Comparison of ENCODE assay signal across 27 mouse cellular contexts in the genomic region with DNA sequence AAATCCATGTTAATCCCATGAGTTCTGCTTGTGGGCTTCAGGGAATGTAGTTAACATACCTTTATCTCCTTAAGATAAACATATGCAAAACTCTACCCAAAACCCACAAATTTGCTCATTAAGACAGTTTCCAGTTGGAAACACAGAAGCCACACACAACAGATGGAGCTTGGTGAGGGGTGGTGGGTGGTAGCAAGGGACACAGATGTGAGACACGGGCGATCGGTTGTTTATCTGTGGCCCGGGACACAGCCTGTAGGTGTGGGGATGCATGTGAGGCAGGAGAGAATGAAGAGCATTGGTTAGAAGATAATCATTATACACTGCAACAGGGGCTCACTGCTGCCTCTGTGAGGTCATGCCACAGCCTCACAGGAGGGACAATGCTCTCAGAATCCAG.
DNase-seq lines count a peak whose midpoint lies in the region; ATAC-seq and TF ChIP-seq lines count a peak whose summit lies in the region.
"Had no signal": no experiment of that assay in that cellular context is flagged by ENCODE, and none has a peak within 500 bp of the region (broad histone marks: within the 10 kb centered on the region; RNA-seq: fewer than 3 reads in every experiment).

No protein-coding gene starts in this region.

- DNase-seq in embryonic facial prominence, embryonic 10.5 days (ENCODE audit: low spot score): no peak
- DNase-seq in Patski (ENCODE audit: low read depth, low spot score): peak; percentile 17
- peak; percentile 67 to 72 for DNase-seq in layer of hippocampus, adult 8-10 months (ENCODE audit: low spot score in 2 of 2)
- peak; percentile 17 for DNase-seq in telencephalon, adult 2 months (ENCODE audit: low read depth, low spot score)
- DNase-seq in kidney, postnatal 36 days: no peak
- DNase-seq: adrenal gland, postnatal 14 days; cerebellum, adult 11-12 months; cerebellum, postnatal 14 days; gastrocnemius, postnatal 25 days; heart, adult 18-20 months; heart, postnatal 36 days; kidney, adult 8-10 months; liver, postnatal 0 days; lung, postnatal 36 days; retina, postnatal 1 day; thymus, postnatal 4 days had no signal

- no peak for ATAC-seq in embryonic facial prominence, embryonic 13.5 days (ENCODE audit: insufficient number of reproducible peaks, insufficient read depth, low FRiP score, low TSS enrichment, low read depth)
- ATAC-seq in Patski: no peak
- ATAC-seq in granulocyte monocyte progenitor cell, adult 5-6 weeks (replicated peaks; ENCODE audit: poor library complexity, severe bottlenecking): no peak
- ATAC-seq: forebrain, embryonic 14.5 days; intestine, embryonic 16.5 days; liver, embryonic 12.5 days; liver, postnatal 0 days; midbrain, embryonic 13.5 days had no signal

- H3K4me3 ChIP-seq in embryonic facial prominence, embryonic 13.5 days: no peak overlapping the region
- H3K4me3 ChIP-seq in embryonic facial prominence, embryonic 10.5 days: no peak overlapping the region
- H3K4me3 ChIP-seq: hindbrain, embryonic 12.5 days; limb, embryonic 13.5 days; liver, embryonic 12.5 days; midbrain, embryonic 13.5 days had no signal

- H3K4me2 ChIP-seq in embryonic facial prominence, embryonic 13.5 days: no peak overlapping the region
- H3K4me2 ChIP-seq: heart, embryonic 11.5 days; hindbrain, embryonic 12.5 days; limb, embryonic 13.5 days; liver, embryonic 12.5 days; midbrain, embryonic 13.5 days had no signal

- CTCF ChIA-PET in Patski (lab: Charles Lee): no interaction called here

- POLR2A ChIA-PET in Patski (lab: Charles Lee): no interaction called here

- WGBS in embryonic facial prominence, embryonic 13.5 days: 74% methylated on average over 4 of the region's 4 CpGs
- WGBS in embryonic facial prominence, embryonic 10.5 days: 88% methylated on average over 4 of the region's 4 CpGs

- no peaks in the 10 kb centered on the region for H3K36me3 ChIP-seq in embryonic facial prominence, embryonic 13.5 days
- no peaks in the 10 kb centered on the region for H3K36me3 ChIP-seq in embryonic facial prominence, embryonic 10.5 days (replicated peaks)
- H3K36me3 ChIP-seq: hindbrain, embryonic 12.5 days; limb, embryonic 13.5 days; liver, embryonic 12.5 days; midbrain, embryonic 13.5 days had no signal

- H3K9me3 ChIP-seq in embryonic facial prominence, embryonic 13.5 days: no peaks in the 10 kb centered on the region
- no peaks in the 10 kb centered on the region for H3K9me3 ChIP-seq in embryonic facial prominence, embryonic 10.5 days
- H3K9me3 ChIP-seq: hindbrain, embryonic 12.5 days; limb, embryonic 13.5 days; liver, embryonic 12.5 days; midbrain, embryonic 13.5 days had no signal

- H3K27ac ChIP-seq in embryonic facial prominence, embryonic 13.5 days: 0 out of 2 replicates have a peak overlapping the region, but pooled peaks have one; percentile 28
- H3K27ac ChIP-seq in embryonic facial prominence, embryonic 10.5 days (replicated peaks): no peak overlapping the region; the same call in 1 of the 2 replicates
- H3K27ac ChIP-seq: hindbrain, embryonic 12.5 days; kidney, postnatal 0 days; limb, embryonic 13.5 days; liver, embryonic 12.5 days; midbrain, embryonic 13.5 days had no signal

- H3K4me1 ChIP-seq in embryonic facial prominence, embryonic 13.5 days: peaks cover 23% of the 10 kb centered on the region; the same call in 1 of the 2 replicates
- H3K4me1 ChIP-seq in embryonic facial prominence, embryonic 10.5 days: peaks cover 18% of the 10 kb centered on the region
- H3K4me1 ChIP-seq: liver, embryonic 12.5 days had no signal

- no peak overlapping the region for H3K9ac ChIP-seq in embryonic facial prominence, embryonic 13.5 days
- H3K9ac ChIP-seq: hindbrain, embryonic 12.5 days; limb, embryonic 13.5 days; liver, embryonic 12.5 days; liver, postnatal 0 days; midbrain, embryonic 13.5 days had no signal

- no peak for TF ChIP-seq CTCF in Patski (IDR thresholded peaks at IDR 0.05)

- in situ Hi-C loops in Patski (cut with MboI; ENCODE audit: low pct_unique_long_range_greater_than_20kb): no loop called here

- no peaks in the 10 kb centered on the region for H3K27me3 ChIP-seq in embryonic facial prominence, embryonic 13.5 days
- peaks cover 6% of the 10 kb centered on the region; the same call in 1 of the 2 replicates for H3K27me3 ChIP-seq in embryonic facial prominence, embryonic 10.5 days (replicated peaks; ENCODE audit: low read depth, poor library complexity, severe bottlenecking)
- no peaks in the 10 kb centered on the region for H3K27me3 ChIP-seq in Patski
- H3K27me3 ChIP-seq: CH12.LX; hindbrain, embryonic 12.5 days; limb, embryonic 13.5 days; liver, embryonic 12.5 days; midbrain, embryonic 13.5 days had no signal

Comparison
In these comparisons a context has a peak if more than half of its experiments do, and no peak if none do; other contexts are left out.
1. DNase-seq: peak in Patski (single experiment), layer of hippocampus, adult 8-10 months (2 of 2) and telencephalon, adult 2 months (single experiment); none in embryonic facial prominence, embryonic 10.5 days (single experiment) and kidney, postnatal 36 days (0 of 2).